Mouse (Mus musculus) CH12.LX (cell line): ENCODE measurements around the gene Smox.

ENCODE experiments used
- CHD1 ChIP-seq: IDR thresholded peaks from 2 replicates; pipeline ENCODE4 v1.6.1; 2012; ENCODE audit warnings: low read depth, low read length, improper control_type of control experiment, inconsistent platforms
- CTCF ChIP-seq, 2 experiments: IDR thresholded peaks in 1 of 2; conservative IDR thresholded peaks in 1 of 2; 2 replicates each; pipeline ENCODE4 v1.5.1; 2011 to 2012; ENCODE audit warnings: low read depth in 2 of 2, low read length in 2 of 2, improper control_type of control experiment in 1 of 2, inconsistent platforms in 1 of 2, mild to moderate bottlenecking in 1 of 2, moderate library complexity in 1 of 2
- ETS1 ChIP-seq: conservative IDR thresholded peaks from 2 replicates; pipeline ENCODE4 v1.6.1; 2012; ENCODE audit warnings: low read depth, mild to moderate bottlenecking, inconsistent platforms, low read length, improper control_type of control experiment, moderate library complexity
- GABPA ChIP-seq: IDR thresholded peaks from 2 replicates; pipeline ENCODE4 v1.6.1; 2012; ENCODE audit warnings: low read depth, low read length, improper control_type of control experiment, inconsistent platforms; ENCODE audit not compliant: insufficient replicate concordance
- MEF2A ChIP-seq: IDR thresholded peaks from 2 replicates; pipeline ENCODE4 v1.6.1; 2014; ENCODE audit warnings: low read depth, mild to moderate bottlenecking, inconsistent platforms, low read length, improper control_type of control experiment, borderline replicate concordance
- NRF1 ChIP-seq: IDR thresholded peaks from 2 replicates; pipeline ENCODE4 v1.6.1; 2014; ENCODE audit warnings: low read depth, mild to moderate bottlenecking, inconsistent platforms, low read length, improper control_type of control experiment, moderate library complexity
- POLR2A ChIP-seq: IDR thresholded peaks from 2 replicates; pipeline ENCODE4 v1.6.1; 2011; ENCODE audit warnings: low read depth, mild to moderate bottlenecking, improper control_type of control experiment, low read length
- USF2 ChIP-seq: conservative IDR thresholded peaks from 2 replicates; pipeline ENCODE4 v1.6.1; 2011; ENCODE audit warnings: low read depth, low read length, improper control_type of control experiment
- ZC3H11A ChIP-seq: IDR thresholded peaks from 2 replicates; pipeline ENCODE4 v1.6.1; 2012; ENCODE audit warnings: low read depth, mild to moderate bottlenecking, inconsistent platforms, low read length, improper control_type of control experiment

DNA sequence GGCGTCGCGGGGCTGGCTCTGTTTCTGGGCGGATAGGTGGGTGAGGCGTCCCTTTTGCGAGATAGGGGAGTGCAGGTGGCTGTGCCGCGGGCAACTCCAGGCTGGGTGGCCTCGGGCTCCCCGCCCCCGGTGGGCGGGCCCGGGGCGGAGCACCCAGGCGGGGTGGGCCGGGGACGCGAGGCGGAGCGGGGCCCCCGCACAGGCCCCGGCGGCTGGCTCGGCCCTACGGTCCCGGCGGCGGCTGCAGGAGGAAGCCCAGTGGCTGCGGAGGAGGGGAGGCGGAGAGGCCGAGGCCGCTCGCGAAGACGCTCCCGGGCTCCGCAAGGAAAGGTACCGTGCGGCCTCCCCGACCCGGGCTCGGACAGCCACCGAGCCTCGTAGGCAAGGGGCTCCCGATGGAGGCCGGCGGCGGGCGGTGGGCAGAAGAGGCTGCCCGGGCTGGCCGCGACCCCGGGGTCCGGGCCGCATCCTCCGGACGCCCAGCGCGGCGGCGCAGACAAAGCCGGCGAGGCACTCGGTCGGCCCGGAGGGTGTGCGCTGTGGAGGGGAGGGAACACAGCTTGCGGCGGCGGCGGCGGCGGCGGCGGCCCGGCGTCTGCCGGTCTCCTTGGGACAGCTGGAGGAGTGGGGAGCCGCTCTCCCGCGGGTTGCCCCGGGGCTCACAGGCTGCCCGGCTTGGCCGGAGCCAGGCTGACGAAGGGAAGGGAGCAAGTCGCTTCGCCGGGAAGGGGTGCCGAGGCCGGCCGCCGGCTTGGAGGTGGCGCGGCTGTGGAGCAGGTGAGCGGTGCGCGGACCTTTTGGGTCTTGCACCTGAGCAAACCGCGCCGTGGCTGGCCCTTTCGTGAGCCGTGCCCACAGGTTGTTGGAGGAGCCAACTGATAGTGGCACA is 655 bp downstream of the Smox start:
- no peak for TF ChIP-seq USF2
- peak; percentile 43; the same call in 1 of the 2 replicates for TF ChIP-seq POLR2A
- TF ChIP-seq ZC3H11A: no peak
- TF ChIP-seq MEF2A: no peak
- TF ChIP-seq NRF1: no peak
- TF ChIP-seq CHD1: no peak; the same call in 1 of the 2 replicates
- TF ChIP-seq GABPA: no peak
- no peak for TF ChIP-seq CTCF (conservative IDR thresholded peaks at IDR 0.05 in 1 of 2, IDR thresholded peaks at IDR 0.05 in 1 of 2; ENCODE audit: low read depth in 2 of 2, low read length in 2 of 2)
- no peak for TF ChIP-seq ETS1
